Mouse (Mus musculus): Measurements from ENCODE around the gene Zfp286.

DNA sequence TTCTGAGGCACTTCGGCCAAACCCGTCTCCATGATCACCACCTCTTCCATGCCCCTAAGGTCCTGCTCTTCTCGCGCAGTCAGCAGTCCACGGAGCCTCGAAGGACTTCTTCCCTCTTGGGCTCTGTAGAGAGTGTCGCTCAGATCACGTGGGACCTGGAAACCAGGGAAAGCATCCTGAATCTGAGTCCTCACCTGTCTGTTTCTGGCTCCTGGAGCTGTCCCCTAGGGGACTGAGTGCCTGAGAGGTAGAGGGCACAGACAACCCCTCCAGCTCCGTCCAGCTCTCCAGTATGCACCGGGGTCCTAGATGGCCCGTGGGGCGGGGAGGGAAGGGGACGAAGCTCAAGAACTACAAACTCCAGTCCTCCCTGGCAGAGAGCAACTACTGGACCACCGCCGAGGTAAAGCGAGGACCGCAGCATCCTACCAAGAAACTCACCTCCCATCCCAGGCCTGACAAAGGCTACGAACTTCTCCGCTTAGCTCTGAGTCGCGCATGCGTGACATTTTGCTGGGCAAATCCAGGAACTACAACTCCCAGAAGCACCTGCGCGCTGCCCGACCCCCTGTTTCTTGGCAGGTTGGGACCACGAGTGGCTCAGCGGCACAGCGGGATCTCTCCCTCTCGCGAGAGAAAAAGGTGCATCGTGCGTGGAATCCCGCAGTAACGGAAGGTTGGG is at the start of gene Zfp286:
- TF ChIP-seq POLR2A (IDR thresholded peaks at IDR 0.05; ENCODE audit: control insufficient read depth in 1 of 2, insufficient read depth in 1 of 2, low read depth in 1 of 2, low read length in 2 of 2, poor library complexity in 1 of 2) = no peak
- no peak for TF ChIP-seq TBP (IDR thresholded peaks at IDR 0.05; ENCODE audit: low read depth, low read length)
- no peak for TF ChIP-seq RAD21 (IDR thresholded peaks at IDR 0.05; ENCODE audit: low read depth, low read length)
- no peak for TF ChIP-seq MEF2A (IDR thresholded peaks at IDR 0.05; ENCODE audit: extremely low read depth, insufficient replicate concordance, low read depth, low read length, poor library complexity, severe bottlenecking)
- TF ChIP-seq USF1 (IDR thresholded peaks at IDR 0.05; ENCODE audit: low read depth, low read length) = no peak
- no peak for TF ChIP-seq ELF1 (IDR thresholded peaks at IDR 0.05; ENCODE audit: low read depth, low read length)
- TF ChIP-seq MAX (IDR thresholded peaks at IDR 0.05; ENCODE audit: low read length) = no peak
- no peak for TF ChIP-seq MAZ (IDR thresholded peaks at IDR 0.05; ENCODE audit: low read depth, low read length)
- TF ChIP-seq GATA1 (IDR thresholded peaks at IDR 0.05; ENCODE audit: low read depth, low read length) = no peak
- no peak for TF ChIP-seq CTCF (IDR thresholded peaks at IDR 0.05 in 2 of 3, conservative IDR thresholded peaks at IDR 0.05 in 1 of 3; ENCODE audit: control insufficient read depth in 1 of 3, insufficient read depth in 1 of 3, low read depth in 2 of 3, low read length in 3 of 3, poor library complexity in 1 of 3, severe bottlenecking in 1 of 3)
- TF ChIP-seq SIN3A (IDR thresholded peaks at IDR 0.05; ENCODE audit: low read length) = no peak
- no peak for TF ChIP-seq CHD1 (IDR thresholded peaks at IDR 0.05; ENCODE audit: low read depth, low read length)
- no peak for TF ChIP-seq NELFE (IDR thresholded peaks at IDR 0.05; ENCODE audit: low read depth, low read length)
